Mouse (Mus musculus): ENCODE results near the gene Cog8.

The Cog8 gene

DNA sequence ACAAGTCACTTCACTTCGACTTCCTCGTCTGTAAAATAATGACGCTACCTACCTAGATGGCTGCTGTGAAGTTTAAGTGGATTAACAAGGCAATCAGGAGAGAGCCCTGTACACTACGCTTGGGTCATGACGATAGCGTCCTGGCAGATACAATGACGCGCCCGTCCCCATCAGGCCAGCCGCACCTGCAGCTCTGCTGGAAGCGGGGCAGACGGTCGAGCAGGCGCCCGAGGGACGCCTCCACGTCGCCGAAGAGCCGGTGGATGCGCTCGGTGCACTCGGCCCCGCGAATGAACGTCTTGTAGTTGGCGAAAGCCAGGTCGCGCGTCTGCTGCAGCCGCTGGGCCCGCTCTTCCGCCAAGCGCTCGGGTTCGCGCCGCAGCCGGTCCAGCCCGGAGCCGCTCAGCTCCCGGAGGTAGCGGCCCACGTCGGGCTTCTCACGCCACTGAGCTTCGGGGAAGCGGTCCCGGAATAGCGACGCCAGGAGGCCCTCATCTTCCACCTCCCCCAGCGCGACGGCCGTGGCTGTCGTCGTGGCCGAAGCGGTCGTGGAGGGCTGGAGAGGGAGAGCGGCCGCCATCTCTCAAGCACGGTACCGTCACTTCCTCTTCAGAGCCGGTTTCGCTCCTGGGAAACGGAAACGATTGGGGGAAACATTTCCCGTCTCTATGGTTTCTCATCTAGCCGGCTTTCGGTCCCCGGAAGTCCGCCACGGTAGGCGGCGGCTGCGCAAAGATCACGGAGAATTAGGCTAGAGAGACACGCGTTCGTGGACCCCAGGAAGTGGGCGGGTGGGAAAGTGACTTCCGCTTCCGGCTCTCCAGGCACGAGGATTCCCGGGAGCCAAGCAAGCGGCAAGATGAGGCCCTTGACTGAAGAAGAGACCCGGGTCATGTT is at the start of gene Cog8, which contains the start of gene Nip7:
Gene Cog8, minus strand, starts transcription at position 614 of the 897 bp plus-strand sequence.
Gene Nip7, plus strand, starts transcription at position 802 of the 897 bp plus-strand sequence.
- DNase-seq (ENCODE audit: low spot score in 2 of 2) = peak; percentile 96

DNA sequence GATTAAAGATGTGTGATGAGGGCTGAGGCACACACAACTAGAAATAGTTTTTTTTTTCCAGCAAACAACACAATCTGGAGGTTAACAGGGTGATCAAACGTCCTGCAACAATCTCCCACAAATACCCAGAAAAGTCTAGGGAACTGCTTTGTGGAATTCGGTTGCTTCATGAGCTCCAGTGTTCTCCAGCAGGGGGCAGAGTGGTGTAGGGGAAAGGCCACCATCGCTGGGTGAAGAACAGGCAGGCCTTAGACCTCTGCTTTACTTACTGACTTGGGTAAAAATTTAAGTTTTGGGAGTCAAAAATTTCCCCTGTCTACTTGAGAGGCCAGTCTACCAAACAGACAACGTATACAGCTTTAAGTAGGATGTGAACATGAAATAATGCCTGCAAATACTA is 48.1 kb upstream of the Cog8 start:
- peak; percentile 38 to 48 for DNase-seq (ENCODE audit: low spot score in 2 of 2)

DNA sequence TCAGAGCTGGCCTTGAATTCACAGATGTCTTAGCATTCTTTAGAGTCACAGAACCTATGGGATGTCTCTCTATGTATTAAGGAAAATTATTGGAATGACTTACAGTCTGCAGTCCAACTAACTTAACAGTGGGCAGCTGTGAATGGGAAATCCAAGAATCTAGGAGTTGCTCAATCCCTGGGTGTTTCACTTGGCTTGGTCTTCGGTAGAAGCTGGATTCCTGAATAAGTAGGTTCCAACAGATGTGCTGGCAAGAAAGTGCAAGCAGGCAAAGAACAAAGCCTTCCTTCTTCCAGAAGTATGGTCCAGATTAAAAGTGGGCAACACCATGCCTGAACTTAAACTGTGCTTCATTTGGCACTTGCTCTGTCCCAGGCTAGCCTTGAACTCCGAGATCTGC is 44.1 kb upstream of the Cog8 start:
- no peak for DNase-seq (ENCODE audit: low spot score in 2 of 2)

DNA sequence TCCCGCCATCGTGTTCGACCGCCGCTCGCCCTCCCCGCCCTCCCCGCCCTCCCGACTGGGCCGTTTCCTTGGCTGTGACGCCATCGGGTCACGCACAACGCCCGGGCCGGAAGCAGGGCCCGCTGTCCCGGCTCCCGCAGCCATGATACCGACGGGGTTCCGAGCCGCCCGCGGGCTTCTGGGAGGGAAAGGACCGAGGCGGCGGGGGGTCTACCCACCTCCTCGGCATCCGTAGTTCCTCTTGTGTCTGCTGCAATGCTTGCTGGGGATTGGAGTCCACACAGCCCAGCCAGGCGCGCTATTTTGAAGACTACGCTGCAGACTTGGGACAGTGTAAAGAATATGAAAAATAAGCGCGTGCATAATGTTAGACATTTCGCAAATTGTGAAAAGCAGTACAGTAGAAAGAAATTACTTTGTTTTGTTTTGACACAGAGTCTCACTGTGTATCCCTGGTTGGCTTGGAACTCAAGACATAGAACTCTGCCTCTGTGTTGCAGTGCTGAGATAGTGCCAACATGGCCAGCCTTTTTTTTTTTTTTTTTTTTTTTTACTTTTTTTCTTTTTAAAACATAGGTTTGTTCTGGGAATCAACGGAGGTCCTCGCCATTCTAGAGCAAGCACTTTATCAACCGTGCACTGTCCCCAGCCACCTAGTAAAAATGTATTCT is 40.0 kb upstream of the Cog8 start, which contains the start of gene Terf2:
Gene Terf2, minus strand, starts transcription at position 182 of the 671 bp plus-strand sequence.
- peak; percentile 92 to 93 for DNase-seq (ENCODE audit: low spot score in 2 of 2)

DNA sequence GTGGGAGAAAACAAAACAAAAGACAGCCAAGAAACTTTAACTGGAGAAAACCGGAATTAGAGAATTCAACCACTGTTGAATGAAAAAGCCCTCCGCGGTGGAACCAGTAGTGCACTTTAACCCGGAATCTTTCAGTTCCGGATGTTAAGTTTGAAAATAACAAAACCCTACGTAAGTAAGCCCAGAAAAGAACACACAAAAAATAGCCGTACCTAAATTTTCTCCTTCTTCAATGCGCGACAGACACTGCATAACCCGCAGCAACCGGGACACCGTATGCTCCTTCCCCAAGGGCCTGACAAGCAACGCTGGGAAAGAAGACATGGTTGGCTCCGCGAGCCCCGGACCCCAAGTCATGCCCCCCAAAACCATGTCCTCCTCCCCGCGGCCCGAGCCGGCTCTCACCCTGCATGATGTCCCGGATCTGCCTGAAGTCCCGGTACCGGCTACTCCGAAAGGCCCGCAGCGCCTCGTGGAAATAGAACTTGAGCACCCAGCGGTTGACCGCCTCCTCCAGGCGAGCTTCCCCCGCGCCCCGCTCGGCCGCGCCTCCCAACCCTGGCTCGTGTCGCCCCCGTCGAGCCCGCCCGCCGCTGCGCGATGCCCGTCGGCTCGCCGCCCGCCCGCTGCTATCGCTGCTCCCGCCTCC is 39.4 kb upstream of the Cog8 start:
- no peak for DNase-seq (ENCODE audit: low spot score in 2 of 2)

DNA sequence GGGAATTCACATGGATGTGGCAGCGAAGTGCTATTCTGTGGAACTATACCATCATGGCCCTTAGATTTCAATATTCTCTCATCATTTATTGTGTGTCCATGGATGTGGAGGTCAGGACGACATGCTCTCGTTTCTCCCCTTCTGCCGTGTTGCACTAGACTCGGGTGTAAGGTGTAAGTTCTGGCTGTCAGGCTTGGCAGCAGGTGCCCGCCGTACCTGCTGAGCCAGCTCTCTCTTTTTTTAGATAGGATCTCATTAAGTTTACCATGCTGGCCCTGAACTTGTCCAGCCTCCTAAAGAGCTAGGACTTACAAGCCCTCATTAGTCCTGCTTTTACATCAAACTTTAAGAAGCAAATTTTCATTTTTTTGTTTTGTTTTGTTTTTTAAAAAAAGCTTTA is 34.0 kb upstream of the Cog8 start:
- DNase-seq (ENCODE audit: low spot score in 2 of 2) = no peak

DNA sequence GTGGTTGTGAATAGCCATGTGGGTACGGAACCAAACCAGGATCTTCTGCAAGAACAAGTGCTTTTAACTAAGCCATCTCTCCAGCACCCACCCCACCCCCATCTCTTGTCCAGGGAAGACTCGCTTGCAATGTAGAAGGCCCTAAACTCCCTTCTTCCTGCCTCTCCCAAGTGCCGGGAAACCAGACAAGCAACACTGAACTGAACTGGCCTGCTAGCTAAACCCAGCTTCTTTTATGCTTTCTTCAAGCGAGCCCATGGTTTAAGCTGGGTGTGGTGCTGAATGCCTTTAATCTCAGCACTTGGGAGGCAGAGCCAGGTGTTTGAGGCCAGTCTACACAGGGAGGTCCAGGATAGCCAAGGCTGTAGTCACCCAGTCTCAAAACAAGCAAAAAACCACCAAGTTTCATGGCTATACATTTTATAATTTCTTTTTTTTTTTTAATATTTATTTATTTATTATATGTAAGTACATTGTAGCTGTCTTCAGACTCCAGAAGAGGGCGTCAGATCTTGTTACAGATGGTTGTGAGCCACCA is 32.1 kb upstream of the Cog8 start:
- no peak for DNase-seq (ENCODE audit: low spot score in 2 of 2)

DNA sequence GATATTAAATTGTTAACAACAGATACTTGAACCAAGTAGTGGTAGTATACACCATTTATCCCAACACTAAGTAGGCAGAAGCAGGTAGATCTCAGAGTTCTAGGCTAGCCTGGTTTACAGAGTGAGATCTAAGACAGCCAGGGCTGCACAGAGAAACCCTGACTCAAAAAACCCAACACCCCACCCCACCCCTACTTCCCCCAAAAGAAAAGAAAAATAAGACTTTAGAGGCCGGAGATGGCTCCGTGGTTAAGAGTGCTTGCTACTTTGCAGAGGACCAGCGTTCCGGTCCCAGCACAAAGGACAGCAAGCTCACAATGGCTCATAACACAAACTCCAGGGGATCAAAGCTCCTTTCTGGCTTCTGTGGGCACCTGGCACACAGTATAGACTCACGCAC is 29.5 kb upstream of the Cog8 start:
- DNase-seq (ENCODE audit: low spot score in 2 of 2) = no peak

DNA sequence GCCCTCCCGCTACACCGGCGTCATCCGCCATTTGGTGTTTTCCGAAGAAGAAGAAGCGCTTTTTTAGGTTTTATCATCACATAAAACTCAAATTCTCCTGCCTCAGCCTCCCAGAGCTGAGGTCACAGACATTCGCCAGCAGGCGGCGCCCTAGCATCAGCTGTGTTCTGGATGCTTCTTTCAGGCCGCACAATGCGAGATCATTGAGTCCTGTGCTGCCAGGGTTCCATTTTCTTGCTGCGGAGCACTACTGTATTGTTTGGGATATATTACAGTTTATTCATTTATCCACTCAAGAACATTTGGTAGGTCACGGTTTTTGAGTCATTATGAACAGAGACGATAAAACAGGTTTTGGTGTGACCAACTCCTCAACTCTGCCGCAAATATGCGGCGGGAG is 28.9 kb upstream of the Cog8 start:
- no peak for DNase-seq (ENCODE audit: low spot score in 2 of 2)

DNA sequence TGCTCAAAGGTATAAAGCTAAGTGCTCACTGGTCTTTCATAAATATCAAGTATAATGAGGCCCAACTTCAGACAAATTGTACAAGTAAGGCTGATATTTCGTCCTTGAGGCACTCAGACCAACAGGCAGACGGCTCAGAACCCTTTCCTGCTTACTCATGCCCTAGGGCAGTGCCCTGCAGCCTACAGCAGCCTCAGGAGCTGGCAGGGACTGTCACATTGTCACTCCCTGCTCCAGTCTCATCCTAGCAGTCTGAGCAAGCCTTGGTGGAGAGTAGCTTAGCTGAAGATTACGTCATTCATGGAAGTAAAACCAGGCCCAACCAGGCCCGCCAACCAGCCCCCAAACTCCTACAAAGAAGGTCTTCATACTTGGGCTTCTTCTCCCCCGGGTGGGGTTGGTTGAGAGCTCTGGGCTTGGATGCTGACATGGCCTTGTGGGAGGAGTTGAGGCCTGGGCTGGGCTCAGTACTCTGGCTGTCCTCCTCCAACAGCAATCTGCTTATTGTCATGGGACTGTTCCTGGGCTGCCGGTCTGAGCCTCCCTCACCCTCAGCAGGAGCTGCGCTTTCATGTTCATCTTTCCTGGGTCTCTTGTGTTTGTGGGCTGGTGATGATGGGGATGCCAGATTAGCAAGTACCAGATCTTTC is 19.9 kb upstream of the Cog8 start:
- DNase-seq (ENCODE audit: low spot score in 2 of 2) = no peak

DNA sequence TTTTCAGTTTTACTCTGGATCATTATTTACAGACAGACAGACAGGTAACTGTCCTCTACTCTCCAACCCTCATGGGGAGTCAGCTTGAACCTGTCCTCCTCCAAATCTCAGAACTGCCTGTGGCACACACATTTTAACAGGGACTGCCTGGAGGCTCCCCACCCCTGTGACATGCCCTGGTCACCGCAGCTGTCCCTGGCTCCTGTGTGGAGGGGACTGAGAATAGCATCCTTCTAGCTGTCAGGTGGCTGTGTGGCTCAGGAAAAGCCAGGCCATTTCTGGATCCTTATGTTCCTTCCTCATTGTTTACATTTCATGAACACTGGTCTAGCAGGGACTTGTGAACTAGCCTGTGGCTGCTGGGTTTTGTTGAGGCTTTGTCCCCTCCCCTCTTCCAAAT is 17.6 kb upstream of the Cog8 start:
- DNase-seq (ENCODE audit: low spot score in 2 of 2) = no peak

DNA sequence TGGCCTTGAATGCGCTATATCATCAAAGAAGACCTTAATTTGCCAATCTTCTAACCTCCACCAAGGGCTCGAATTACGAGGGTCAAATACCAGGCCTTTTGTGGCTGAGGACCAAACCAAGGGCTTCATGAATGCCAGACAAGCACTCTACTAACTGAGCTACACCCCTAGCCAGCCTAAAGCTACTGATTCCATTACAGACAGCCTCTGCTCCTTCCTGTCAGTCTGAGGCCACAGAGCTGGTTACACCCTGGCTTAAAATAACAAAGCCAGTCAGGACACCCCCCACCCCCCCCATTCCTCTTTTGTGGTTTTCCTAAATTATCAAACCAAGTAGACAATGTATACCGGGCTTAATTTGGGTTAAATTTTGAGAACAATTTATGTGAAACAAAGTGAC is 17.2 kb upstream of the Cog8 start:
- no peak for DNase-seq (ENCODE audit: low spot score in 2 of 2)

DNA sequence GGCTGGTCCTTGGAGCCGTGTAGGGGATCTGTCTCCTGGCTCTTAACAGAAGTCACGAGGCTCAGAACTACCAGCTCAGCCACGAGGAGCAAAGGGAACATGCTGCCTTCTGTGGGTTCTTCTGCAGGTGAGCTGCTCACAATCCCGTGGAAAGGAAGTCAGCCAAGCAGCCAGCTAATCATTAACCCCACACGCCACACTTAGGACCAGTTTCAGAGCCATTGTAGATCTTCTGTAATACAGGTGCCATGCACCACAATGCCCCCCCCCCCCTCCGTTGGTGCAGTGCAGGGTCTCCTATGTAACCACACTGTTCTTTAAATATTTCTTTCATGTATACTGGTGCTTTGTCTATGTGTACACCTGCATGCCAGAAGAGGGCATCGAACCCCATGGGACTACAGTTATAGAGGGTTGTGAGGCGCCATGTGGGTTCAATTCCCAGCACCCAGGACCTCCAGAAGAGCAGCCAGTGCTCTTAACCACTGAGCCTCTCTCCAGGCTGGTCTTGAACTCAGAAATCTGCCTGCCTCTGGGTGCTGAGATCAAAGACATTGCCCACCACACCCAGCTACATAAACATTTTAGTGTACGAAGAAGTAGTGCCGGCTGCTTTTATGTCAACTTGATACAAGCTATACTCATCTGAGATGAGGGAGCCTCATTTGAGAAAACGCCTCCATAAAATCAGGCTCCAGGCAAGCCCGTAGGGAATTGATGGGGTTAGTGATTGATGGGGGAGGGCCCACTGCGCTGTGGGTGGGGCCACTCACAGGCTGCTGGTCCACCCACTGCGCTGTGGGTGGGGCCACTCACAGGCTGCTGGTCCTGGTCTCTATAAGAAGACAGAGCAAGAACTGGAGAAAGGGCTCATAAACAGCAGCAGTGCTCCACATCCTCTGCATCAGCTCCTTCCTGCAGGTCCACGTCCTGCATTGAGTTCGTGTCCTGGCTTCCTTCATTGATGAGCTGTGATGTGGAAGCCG is 9.3 kb upstream of the Cog8 start, which contains the start of gene Tmed6:
Gene Tmed6, minus strand, starts transcription at position 134 of the 986 bp plus-strand sequence.
- DNase-seq (ENCODE audit: low spot score in 2 of 2) = peak; percentile 36 to 46

DNA sequence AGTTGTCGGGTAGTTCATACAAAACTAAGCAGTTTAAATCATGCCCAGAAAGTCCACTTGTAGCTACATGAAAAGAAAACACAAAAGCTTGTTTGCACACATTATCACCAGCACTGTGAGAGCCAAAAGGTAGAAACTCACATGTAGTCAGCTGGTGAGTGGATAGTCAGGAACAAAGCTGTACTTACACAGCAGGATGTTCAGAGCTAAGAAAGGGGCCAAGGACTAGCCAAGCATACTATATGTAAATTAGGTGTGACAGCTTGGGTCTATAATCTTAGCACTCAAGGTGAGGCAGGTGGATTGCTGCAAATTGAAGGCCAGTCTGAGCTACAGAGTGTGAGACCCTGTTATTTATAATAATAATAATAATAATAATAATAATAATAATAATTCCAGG is 6.1 kb upstream of the Cog8 start:
- DNase-seq (ENCODE audit: low spot score in 2 of 2) = peak in 1 of 2 experiments; percentile 19

DNA sequence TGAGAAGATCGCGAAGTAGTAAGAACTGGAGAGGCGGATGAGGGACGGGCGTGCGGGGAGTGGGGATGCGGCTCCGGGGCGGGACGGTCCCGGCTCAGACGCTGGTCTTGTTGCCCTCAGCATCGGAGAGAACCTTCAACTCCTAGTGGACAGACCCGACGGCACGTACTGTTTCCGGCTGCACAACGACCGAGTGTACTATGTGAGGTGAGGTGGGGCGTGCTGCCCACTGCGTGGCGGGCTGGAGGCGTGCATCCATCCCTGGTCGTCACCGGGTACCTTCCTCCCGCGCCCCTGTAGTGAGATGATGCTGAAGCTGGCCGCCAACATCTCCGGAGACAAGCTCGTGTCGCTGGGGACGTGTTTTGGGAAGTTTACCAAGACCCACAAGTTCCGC is 482 bp upstream of the Cog8 start:
- DNase-seq (ENCODE audit: low spot score in 2 of 2) = no peak

DNA sequence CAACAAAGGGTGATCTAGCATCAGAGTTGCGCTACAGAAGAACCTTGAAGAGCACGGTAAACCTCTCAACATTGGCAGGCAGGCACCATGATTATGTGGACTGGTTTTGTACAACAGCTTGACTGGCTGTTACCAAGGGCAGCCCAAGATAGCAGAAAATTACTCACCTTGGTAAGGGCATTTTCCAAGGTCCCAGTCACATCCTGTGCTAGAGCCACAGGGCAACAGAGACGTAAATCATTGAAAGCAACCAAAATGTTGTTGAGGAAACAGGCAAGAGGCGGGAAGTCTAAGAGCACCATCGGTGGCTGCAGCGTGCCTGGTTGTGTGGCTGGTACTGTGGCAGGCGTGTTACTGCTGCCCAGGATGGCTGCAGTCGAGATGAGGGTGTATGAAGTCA is 4.4 kb downstream of the Cog8 start:
- DNase-seq (ENCODE audit: low spot score in 2 of 2) = no peak

DNA sequence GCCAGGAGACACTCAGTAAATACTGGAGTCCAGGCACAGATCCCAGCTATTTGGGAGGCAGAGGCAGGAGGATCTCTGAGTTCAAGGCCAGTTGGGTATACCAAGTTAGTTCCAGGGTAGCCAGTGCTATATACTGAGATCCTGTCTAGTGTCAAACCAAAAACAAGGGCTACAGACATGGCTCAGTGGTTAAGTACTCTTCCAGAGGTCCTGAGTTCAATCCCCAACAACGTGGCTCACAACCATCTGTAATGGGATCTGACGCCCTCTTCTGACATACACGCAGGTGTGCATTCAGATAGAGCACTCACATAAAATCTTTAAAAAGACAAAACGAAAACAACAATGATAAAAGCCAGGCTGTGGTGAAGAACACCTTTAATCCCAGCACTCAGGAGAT is 7.0 kb downstream of the Cog8 start:
- no peak for DNase-seq (ENCODE audit: low spot score in 2 of 2)

DNA sequence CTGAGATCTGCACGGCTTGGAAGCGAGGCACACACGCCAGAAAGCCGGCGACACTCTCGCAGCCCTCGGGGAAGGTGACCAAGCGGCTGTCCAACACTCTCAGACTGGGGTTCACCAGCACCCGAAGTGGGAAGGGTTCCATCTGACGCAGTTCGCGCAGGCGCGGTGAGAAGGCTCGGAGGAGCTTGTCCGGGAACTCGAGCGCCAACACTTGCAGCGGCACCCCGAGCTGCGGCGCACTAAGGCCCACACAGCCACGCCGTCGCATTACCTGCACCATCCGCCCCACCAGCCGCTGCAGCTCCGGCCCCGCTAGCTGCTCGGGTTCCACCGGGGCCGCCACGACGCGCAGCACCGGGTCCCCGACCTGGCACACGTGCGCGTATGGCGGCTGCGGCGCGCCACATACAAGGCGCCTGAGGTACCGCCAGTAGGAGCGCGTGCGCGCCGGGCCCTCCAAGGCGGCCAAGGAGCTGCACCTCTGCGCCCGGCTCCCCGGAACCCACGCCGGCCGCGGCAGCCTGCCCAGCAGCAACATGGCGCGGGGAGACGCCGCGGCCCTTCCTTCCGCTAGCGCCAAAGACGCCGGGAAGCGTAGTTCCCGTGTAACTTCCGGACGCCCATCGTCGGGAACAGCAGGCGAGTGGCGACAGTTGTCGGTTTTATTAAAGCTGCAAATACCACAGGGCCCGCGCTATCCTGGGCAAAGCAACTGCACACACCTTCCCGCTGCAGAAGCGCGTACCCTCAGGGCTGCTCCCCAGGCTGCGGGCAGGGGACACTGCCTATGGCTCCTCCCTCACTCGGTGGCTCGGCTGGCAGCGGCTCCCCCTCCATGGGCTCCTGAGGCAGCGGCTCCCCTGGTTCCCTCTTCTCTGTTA is 8.2 kb downstream of the Cog8 start, which contains the start of gene Pdf:
Gene Pdf, minus strand, starts transcription at position 554 of the 881 bp plus-strand sequence.
- peak; percentile 80 to 82 for DNase-seq (ENCODE audit: low spot score in 2 of 2)

DNA sequence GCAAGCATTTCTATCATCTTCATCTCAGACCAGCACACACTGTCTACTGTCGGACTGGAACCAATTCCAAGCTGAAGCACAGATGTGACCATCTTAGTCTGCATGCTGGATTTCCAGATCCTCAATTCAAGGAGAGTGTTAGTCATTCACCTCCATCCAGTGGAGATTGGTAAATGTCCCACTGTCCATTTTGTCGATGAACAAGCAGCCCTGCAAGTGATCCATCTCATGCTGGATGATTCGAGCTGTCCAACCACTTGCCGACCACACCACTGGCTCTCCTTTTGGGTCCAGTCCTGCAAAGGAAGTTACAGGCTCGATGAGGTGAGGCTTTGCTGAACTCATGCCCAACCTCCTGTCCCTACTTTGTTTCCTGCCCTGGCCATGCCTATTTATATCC is 9.5 kb downstream of the Cog8 start:
- DNase-seq (ENCODE audit: low spot score in 2 of 2) = no peak
